ENCODE assay signal across 17 mouse cellular contexts in the genomic region with DNA sequence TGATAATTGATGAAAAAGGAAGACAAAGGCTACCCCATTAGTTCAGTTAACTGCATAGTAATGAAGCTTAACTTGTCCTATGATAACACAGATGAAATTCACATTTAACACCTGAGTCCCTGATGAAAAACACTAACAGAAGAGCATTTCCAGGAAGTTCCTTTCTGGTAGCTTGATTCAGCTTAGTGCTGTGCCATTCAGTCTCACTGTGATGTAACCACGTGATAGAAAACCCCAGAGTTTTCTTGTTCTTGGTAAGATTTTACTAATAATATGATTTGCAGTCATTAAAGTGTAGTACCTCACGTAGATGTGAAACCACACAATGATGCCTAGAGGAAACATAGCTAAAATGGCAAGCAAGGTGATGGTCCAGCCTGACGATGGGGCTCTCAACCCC.
DNase-seq lines count a peak whose midpoint lies in the region; ATAC-seq lines count a peak whose summit lies in the region.
"Had no signal": no experiment of that assay in that cellular context is flagged by ENCODE, and none has a peak within 500 bp of the region (broad histone marks: within the 10 kb centered on the region; RNA-seq: fewer than 3 reads in every experiment).

No protein-coding gene starts in this region.

- H3K9me3 ChIP-seq in forebrain, embryonic 11.5 days (ENCODE audit: control insufficient read depth, low read length): no peaks in the 10 kb centered on the region
- H3K9me3 ChIP-seq in hindbrain, embryonic 13.5 days: no peaks in the 10 kb centered on the region
- H3K9me3 ChIP-seq: embryonic facial prominence, embryonic 10.5 days; embryonic facial prominence, embryonic 12.5 days; forebrain, embryonic 12.5 days had no signal

- no peaks in the 10 kb centered on the region for H3K4me1 ChIP-seq in forebrain, embryonic 11.5 days (replicated peaks; ENCODE audit: control insufficient read depth, insufficient read depth, low read length)
- H3K4me1 ChIP-seq in hindbrain, embryonic 13.5 days (replicated peaks): no peaks in the 10 kb centered on the region
- H3K4me1 ChIP-seq: embryonic facial prominence, embryonic 10.5 days; embryonic facial prominence, embryonic 12.5 days; forebrain, embryonic 12.5 days had no signal

- no peaks in the 10 kb centered on the region for H3K27me3 ChIP-seq in forebrain, embryonic 11.5 days (ENCODE audit: control insufficient read depth, insufficient read depth, low read length)
- no peaks in the 10 kb centered on the region for H3K27me3 ChIP-seq in hindbrain, embryonic 13.5 days
- H3K27me3 ChIP-seq: embryonic facial prominence, embryonic 12.5 days; forebrain, embryonic 12.5 days had no signal

- no peaks in the 10 kb centered on the region for H3K36me3 ChIP-seq in forebrain, embryonic 11.5 days (ENCODE audit: control insufficient read depth, insufficient read depth, low read length)
- no peaks in the 10 kb centered on the region for H3K36me3 ChIP-seq in hindbrain, embryonic 13.5 days
- H3K36me3 ChIP-seq: embryonic facial prominence, embryonic 10.5 days; embryonic facial prominence, embryonic 12.5 days; forebrain, embryonic 12.5 days had no signal

- H3K27ac ChIP-seq in forebrain, embryonic 11.5 days (ENCODE audit: low read depth, low read length): no peak overlapping the region
- no peak overlapping the region for H3K27ac ChIP-seq in hindbrain, embryonic 13.5 days
- H3K27ac ChIP-seq: embryonic facial prominence, embryonic 10.5 days; embryonic facial prominence, embryonic 12.5 days; forebrain, embryonic 12.5 days had no signal

- no peak overlapping the region for H3K9ac ChIP-seq in forebrain, embryonic 11.5 days (ENCODE audit: low read length)
- no peak overlapping the region for H3K9ac ChIP-seq in hindbrain, embryonic 13.5 days
- H3K9ac ChIP-seq: embryonic facial prominence, embryonic 12.5 days; forebrain, embryonic 12.5 days had no signal

- ATAC-seq in CD4-positive, CD25-positive, alpha-beta regulatory T cell, adult 4 months: peak; percentile 56
- ATAC-seq in forebrain, embryonic 11.5 days (replicated peaks; ENCODE audit: low FRiP score): no peak
- ATAC-seq in hindbrain, embryonic 13.5 days (ENCODE audit: low FRiP score): no peak
- ATAC-seq: forebrain, embryonic 14.5 days; forebrain, embryonic 16.5 days had no signal

- WGBS in forebrain, embryonic 11.5 days: 80% methylated on average over 3 of the region's 3 CpGs
- WGBS in hindbrain, embryonic 13.5 days: 84% methylated on average over 3 of the region's 3 CpGs

- peak; percentile 7 for DNase-seq in induced T-regulatory cell, adult 2 months (ENCODE audit: low read depth)
- no peak for DNase-seq in retina, embryonic 14.5 days (ENCODE audit: low spot score)
- no peak for DNase-seq in forebrain, embryonic 11.5 days (ENCODE audit: low spot score)
- DNase-seq: adrenal gland, adult 8-10 months; adrenal gland, postnatal 14 days; adrenal gland, postnatal 36 days; cerebellum, adult 11-12 months; cerebellum, adult 2 months; cerebellum, adult 9-10 months; cerebellum, postnatal 25 days had no signal

- no peak overlapping the region for H3K4me3 ChIP-seq in forebrain, embryonic 11.5 days (ENCODE audit: low read depth, low read length)
- no peak overlapping the region for H3K4me3 ChIP-seq in hindbrain, embryonic 13.5 days
- H3K4me3 ChIP-seq: embryonic facial prominence, embryonic 10.5 days; embryonic facial prominence, embryonic 12.5 days; forebrain, embryonic 12.5 days had no signal

- no peak overlapping the region for H3K4me2 ChIP-seq in forebrain, embryonic 11.5 days (ENCODE audit: low read depth, low read length, severe bottlenecking)
- H3K4me2 ChIP-seq in hindbrain, embryonic 13.5 days: no peak overlapping the region
- H3K4me2 ChIP-seq: embryonic facial prominence, embryonic 12.5 days; forebrain, embryonic 12.5 days had no signal
